Mouse (Mus musculus) spleen, adult 2 months (tissue): ENCODE data around the gene Wdr20rt.

Experiments
- CTCF ChIP-seq: fragments of 200-500 bp; IDR thresholded peaks from 2 replicates; pipeline ENCODE4 v1.5.1; 2011; ENCODE audit warnings: mild to moderate bottlenecking, inconsistent platforms; ENCODE audit not compliant: insufficient read depth, insufficient read length, insufficient replicate concordance; ENCODE audit errors: extremely low read depth
- POLR2A ChIP-seq: fragments of 200-500 bp; IDR thresholded peaks from 2 replicates; pipeline ENCODE4 v1.6.1; 2011; ENCODE audit warnings: low read depth, low read length, inconsistent platforms

GRCm38 (mm10) chr12:65206431-65206830 lies 18.9 kb upstream of the Wdr20rt start:
- TF ChIP-seq CTCF: no peak
- no peak for TF ChIP-seq POLR2A
